Mouse (Mus musculus): ENCODE measurements at regions not wholly inside any gene's neighbourhood (a gene's known extent, or its start where the extent isn't known, plus 50 kb on each side); places are given as distances from the start of the nearest gene placed in this dataset.

- no peak for TF ChIP-seq CTCF (IDR thresholded peaks at IDR 0.05; ENCODE audit: low read depth, low read length)
- no peak for TF ChIP-seq POLR2A (IDR thresholded peaks at IDR 0.05; ENCODE audit: borderline replicate concordance, low read depth, low read length)
Observed at GRCm38 (mm10) chr1:60642761-60643160, 73.8 kb upstream of the Cd28 start.

Measured in bone marrow macrophage, adult 2 months (primary cell).